Comparison of ENCODE assay signal across 8 mouse cellular contexts in genomic region chr8:105636018-105636962, GRCm38 (mm10). TPM values are rescaled to one million over a fixed set of nuclear protein-coding genes. Genes with fewer than 3 reads are reported as not detected.
DNase-seq lines count a peak whose midpoint lies in the region; ATAC-seq lines count a peak whose summit lies in the region.

Ctcf (plus strand) TSS chr8:105636568.

- peak within 1 kb of the TSS; percentile 82 for H3K4me3 ChIP-seq in heart, embryonic 13.5 days
- peak within 1 kb of the TSS; percentile 97 for H3K4me3 ChIP-seq in liver, embryonic 13.5 days (replicated peaks)
- peak within 1 kb of the TSS; percentile 89 for H3K4me3 ChIP-seq in stomach, embryonic 16.5 days (replicated peaks; ENCODE audit: low read length)

- WGBS in heart, embryonic 13.5 days, result under 1% methylated on average over 99 of the region's 126 CpGs
- under 1% methylated on average over 106 of the region's 126 CpGs for WGBS in liver, embryonic 13.5 days (ENCODE audit: insufficient replicate concordance)
- WGBS in stomach, embryonic 16.5 days, result under 1% methylated on average over 115 of the region's 126 CpGs

- no peaks in the 10 kb centered on the region for H3K9me3 ChIP-seq in heart, embryonic 13.5 days
- H3K9me3 ChIP-seq in liver, embryonic 13.5 days (replicated peaks), result no peaks in the 10 kb centered on the region
- no peaks in the 10 kb centered on the region for H3K9me3 ChIP-seq in stomach, embryonic 16.5 days (replicated peaks; ENCODE audit: control insufficient read depth, low read length)

- ATAC-seq in erythroid progenitor cell, adult 5-6 weeks (replicated peaks; ENCODE audit: low FRiP score, poor library complexity, severe bottlenecking), result peak; percentile 90
- ATAC-seq in heart, embryonic 13.5 days (ENCODE audit: extremely low read depth, insufficient number of reproducible peaks, low FRiP score, low TSS enrichment), result peak; percentile 84
- ATAC-seq in liver, embryonic 13.5 days (ENCODE audit: low read depth), result peak; percentile 88
- ATAC-seq in stomach, embryonic 16.5 days (ENCODE audit: insufficient read depth, low FRiP score), result peak; percentile 94

- peak within 1 kb of the TSS; percentile 100 for H3K27ac ChIP-seq in heart, embryonic 13.5 days (replicated peaks)
- peak within 1 kb of the TSS; percentile 100 for H3K27ac ChIP-seq in liver, embryonic 13.5 days
- H3K27ac ChIP-seq in stomach, embryonic 16.5 days (ENCODE audit: low read length), result peak within 1 kb of the TSS; percentile 100

- H3K36me3 ChIP-seq in heart, embryonic 13.5 days, result peaks cover 7% of the 10 kb centered on the region
- peaks cover 7% of the 10 kb centered on the region; the same call in 1 of the 2 replicates for H3K36me3 ChIP-seq in liver, embryonic 13.5 days
- no peaks in the 10 kb centered on the region for H3K36me3 ChIP-seq in stomach, embryonic 16.5 days (ENCODE audit: control insufficient read depth, insufficient read depth, low read length)

- H3K9ac ChIP-seq in heart, embryonic 13.5 days, result peak within 1 kb of the TSS; percentile 99
- H3K9ac ChIP-seq in liver, embryonic 13.5 days, result peak within 1 kb of the TSS; percentile 99
- peak within 1 kb of the TSS; percentile 100 for H3K9ac ChIP-seq in stomach, embryonic 16.5 days (ENCODE audit: low read length)

- DNase-seq in CD4-positive helper T cell, adult 2 months (ENCODE audit: low read depth, low spot score), result peak; percentile 97
- DNase-seq in brain, embryonic 18.5 days (ENCODE audit: low read depth, low spot score), result peak; percentile 82
- DNase-seq in kidney, postnatal 14 days, result peak; percentile 95
- DNase-seq in liver, embryonic 13.5 days, result peak; percentile 85
- DNase-seq in neural tube, embryonic 10.5 days (ENCODE audit: extremely low spot score, low spot score), result peak; percentile 97

- H3K27me3 ChIP-seq in heart, embryonic 13.5 days (replicated peaks), result no peaks in the 10 kb centered on the region
- no peaks in the 10 kb centered on the region for H3K27me3 ChIP-seq in liver, embryonic 13.5 days
- H3K27me3 ChIP-seq in stomach, embryonic 16.5 days (ENCODE audit: control insufficient read depth, insufficient read depth, low read length), result no peaks in the 10 kb centered on the region

- H3K4me2 ChIP-seq in heart, embryonic 13.5 days, result peak within 1 kb of the TSS; percentile 95
- peak within 1 kb of the TSS; percentile 99 for H3K4me2 ChIP-seq in liver, embryonic 13.5 days
- H3K4me2 ChIP-seq in stomach, embryonic 16.5 days (ENCODE audit: low read depth, low read length), result peak within 1 kb of the TSS; percentile 83

- H3K4me1 ChIP-seq in heart, embryonic 13.5 days, result peaks cover 44% of the 10 kb centered on the region
- peaks cover 49% of the 10 kb centered on the region for H3K4me1 ChIP-seq in liver, embryonic 13.5 days (replicated peaks)
- H3K4me1 ChIP-seq in stomach, embryonic 16.5 days (ENCODE audit: control insufficient read depth, insufficient read depth, low read length), result peaks cover 24% of the 10 kb centered on the region

RNA-seq across cellular contexts. Expression of gene Ctcf, which starts in this region (rescaled TPM):
- 154 and 195 TPM in 2 replicates for total RNA-seq in erythroid progenitor cell, adult 5-6 weeks (2015; ENCODE audit: low replicate concordance)
- 314 and 346 TPM in 2 replicates for total RNA-seq in erythroid progenitor cell, adult 5-6 weeks (2017; ENCODE audit: low replicate concordance)
- polyA plus RNA-seq in heart, embryonic 13.5 days (2015; fragmentation: Nextera tagmentation; extraction: Ambion mirVana), result 67.1 and 76.2 TPM in 2 replicates
- 69.1 and 75.8 TPM in 2 replicates for polyA plus RNA-seq in liver, embryonic 13.5 days (2015; fragmentation: Nextera tagmentation; extraction: Ambion mirVana)
- 76.0 and 76.1 TPM in 2 replicates for polyA plus RNA-seq in stomach, embryonic 16.5 days (2015; fragmentation: Nextera tagmentation; extraction: Ambion mirVana)

Comparison
In these comparisons a context has a peak if more than half of its experiments do, and no peak if none do; other contexts are left out.
1. Peak in every context shown above with its lines: DNase-seq, ATAC-seq, H3K4me3 ChIP-seq and H3K27ac ChIP-seq.